Mouse (Mus musculus): ENCODE measurements around the gene Drd4.

GRCm38 (mm10) chr7:141282756-141283155, 9.1 kb upstream of the Drd4 start:
- TF ChIP-seq CTCF (conservative IDR thresholded peaks at IDR 0.05; ENCODE audit: insufficient read depth, insufficient read length, low read depth, low read length) = no peak
- no peak for TF ChIP-seq POLR2A (IDR thresholded peaks at IDR 0.05; ENCODE audit: low read depth, low read length)

Data from kidney, adult 2 months (tissue).